Mouse (Mus musculus) small intestine, adult 2 months (tissue): ENCODE data around the gene Vwa5b1.

ENCODE experiments used
- CTCF ChIP-seq: fragments of 200-500 bp; IDR thresholded peaks from 2 replicates; pipeline ENCODE4 v1.5.1; 2012; ENCODE audit warnings: low read depth, mild to moderate bottlenecking, control low read depth, inconsistent platforms, low read length, moderate library complexity, mixed read lengths; ENCODE audit not compliant: insufficient replicate concordance, insufficient read length; ENCODE audit errors: extremely low read depth
- POLR2A ChIP-seq: fragments of 200-500 bp; IDR thresholded peaks from 2 replicates; pipeline ENCODE4 v1.6.1; 2012; ENCODE audit warnings: low read depth, mild to moderate bottlenecking, control low read depth, inconsistent platforms, low read length, moderate library complexity

DNA sequence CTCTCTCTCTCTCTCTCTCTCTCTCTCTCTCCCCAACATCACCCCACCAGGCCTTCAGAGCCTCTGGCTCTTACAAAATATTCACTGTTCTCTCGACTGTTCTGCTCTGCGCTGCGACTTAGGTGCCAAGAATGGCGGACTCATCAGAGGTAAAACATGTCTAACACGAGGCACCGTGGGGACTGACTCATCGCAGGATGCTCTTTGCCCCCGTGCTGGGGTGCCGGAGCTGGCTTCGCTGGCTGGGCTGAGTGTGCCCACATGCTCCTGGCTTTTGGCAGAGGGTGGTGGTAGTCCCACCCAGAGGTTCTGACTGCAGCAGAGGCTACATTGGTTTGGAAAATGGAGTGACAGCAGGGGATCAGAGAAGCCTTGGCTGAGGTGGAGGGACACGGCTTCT is 89.4 kb downstream of the Vwa5b1 start:
- TF ChIP-seq CTCF (no peak), POLR2A (no peak)
